Mouse (Mus musculus) cerebellum, postnatal 4 days (tissue): ENCODE measurements at regions not wholly inside any gene's neighbourhood (a gene's known extent, or its start where the extent isn't known, plus 50 kb on each side); places are given as distances from the start of the nearest gene placed in this dataset.
A peak's percentile ranks its signal among the peaks of the same experiment; 100 is the strongest.

Source experiments
- DNase-seq, 2 experiments: peaks; one replicate each; pipeline ENCODE4 v3.0.0; 2022; ENCODE audit warnings: low spot score in 2 of 2, mixed read lengths in 1 of 2

DNA sequence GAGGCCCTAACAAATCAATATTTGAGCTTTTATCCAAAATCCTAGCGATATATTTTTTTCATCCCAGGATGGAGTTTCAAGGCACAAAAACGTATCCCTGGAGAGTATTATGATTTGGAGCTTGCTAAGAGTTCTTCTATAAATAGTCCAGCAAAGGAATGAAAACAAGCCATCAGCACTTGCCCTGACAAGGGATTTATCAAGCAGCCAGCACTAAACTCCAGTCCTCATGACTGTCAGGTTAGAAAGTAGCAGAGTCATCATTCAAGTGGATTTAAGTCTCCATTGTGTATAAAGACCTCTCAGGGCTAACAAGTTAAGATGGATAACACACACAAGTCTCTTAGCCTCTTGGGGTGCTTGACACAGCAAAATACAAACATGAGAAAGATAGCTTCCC, 148.6 kb upstream of the Ust start:
- DNase-seq: no peak

DNA sequence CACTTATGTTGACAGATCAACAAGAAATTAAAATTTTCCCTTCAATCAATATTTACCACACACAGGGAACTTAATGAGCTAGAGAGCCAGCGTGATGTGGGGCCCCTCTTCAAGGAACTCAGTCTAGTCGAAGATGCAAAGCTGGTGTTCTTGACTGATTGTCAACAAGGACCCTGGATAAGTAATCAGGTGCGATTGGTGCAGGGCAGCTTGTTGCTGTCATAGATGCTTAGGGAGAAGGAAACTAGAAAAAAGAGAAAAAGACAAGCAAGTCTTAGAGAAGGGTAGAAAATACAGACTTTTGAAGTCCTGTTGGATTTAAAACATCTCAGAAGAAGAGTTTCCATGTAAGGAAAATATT, 140.3 kb upstream of the Ust start:
- no peak for DNase-seq

DNA sequence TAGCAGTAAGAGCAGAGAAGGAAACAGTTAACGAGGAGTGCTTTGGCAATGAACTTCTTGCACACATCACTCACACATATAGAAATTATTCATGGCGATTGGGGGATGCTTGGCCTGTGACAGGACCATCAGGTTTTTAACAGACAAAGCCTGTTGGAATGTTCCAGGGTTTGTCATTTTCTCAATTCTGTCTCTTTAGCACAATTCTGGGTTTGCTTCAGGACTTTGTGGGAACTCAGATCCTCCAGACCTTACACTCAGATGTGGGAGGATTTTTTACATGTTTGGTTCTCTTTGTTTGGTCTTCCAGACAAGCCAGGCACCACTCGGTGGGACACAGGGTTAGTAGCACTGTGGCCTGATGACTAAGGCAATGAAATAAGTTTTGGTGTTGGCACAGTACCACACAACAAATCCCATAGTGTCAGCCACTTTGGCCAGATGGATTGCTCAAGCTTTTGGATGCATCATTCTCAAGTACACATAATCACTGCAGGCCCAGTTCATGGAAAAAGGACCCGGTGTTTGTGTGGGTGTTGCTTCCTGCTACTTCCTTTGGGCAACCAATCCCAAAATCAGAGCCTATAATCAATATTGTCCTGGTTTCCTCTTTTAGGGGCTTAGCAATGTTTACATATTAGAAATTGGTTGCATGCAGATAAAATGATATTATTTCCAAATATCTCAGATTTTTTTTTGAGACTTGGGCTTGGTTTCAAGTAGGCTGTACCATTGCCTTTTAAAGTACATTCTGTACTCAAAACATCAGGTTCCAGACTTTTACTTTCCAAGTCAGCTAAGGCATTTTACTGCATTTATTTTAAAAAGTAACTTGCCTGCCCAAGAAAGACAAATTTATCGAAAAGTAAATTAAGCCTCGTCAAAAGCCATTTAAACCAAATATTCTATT, 139.7 kb upstream of the Ust start:
- no peak for DNase-seq

DNA sequence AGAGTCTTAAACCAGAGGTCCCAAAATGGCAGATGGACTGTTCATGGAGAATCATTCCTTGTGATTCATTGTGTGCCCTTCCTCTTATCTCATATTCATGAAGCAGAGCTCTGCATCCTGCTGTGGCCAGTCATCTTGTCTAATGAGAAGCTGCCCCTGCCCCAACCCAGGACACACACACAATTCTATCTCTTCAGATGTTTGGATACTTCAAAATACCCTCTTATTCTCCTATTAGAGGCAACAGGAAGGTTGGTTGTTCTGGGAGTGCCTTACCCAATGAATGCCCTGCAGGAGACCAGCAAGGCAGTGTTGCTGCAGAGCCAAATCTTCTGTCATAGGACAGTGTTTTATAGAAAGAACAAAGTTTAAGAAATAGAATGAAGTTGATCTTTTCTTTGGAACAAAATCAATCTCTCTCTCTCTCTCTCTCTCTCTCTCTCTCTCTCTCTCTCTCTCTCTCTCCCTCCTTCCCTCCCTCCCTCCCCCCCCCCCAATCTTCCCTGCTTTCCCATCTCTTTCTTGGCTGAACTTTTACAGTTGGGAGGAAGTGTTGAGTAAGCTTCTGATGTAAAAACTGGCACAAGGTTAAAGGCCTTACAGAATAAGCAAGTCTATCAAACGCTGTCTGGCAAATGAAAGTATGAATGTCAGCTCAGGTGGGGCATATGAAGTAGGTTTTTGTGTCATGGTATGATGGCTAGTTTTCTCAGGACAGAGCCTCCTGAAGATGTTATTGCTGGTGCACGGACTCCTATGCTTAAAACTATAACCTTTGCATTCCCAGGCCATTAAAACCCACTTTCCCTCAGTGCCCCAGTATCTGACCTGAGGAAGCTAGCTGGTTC, 138.8 kb upstream of the Ust start:
- DNase-seq: no peak

DNA sequence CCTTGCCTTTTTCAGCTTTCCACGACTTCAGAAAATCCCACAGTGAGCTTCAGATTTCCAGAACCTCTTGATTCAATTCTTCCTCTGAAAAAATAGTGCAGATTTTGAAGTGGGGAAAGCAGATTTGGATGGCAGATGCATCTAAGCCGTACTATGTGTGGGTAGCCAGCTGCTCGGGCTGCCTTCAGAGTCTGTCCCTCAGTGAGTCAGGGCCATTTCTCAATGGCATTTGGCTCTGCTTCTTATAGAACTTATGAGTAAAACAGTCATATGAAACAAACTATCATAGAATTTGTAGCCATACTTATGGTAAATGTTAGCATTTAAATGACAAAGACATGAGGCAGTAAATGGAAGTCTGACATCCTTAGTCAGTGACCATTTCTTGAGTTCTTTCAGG, 135.0 kb upstream of the Ust start:
- DNase-seq: no peak

DNA sequence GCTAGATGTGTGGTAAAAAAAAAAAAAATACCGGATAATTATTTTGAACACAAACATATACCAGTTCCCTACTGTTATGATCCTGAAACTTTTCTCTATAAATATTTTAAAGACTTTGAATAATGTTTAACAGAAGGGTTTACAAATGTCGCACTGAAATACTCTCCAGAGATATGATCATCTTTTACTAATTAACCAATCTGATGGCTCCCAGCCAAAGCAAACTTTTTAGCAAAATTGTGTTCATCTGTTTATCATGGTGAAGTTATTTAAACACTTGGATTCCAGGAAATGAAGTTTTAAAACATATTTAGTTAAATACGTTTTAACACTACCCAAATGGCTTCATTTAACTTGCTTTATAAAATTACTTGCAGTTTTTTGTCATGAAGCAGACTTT, 123.6 kb upstream of the Ust start:
- no peak for DNase-seq

DNA sequence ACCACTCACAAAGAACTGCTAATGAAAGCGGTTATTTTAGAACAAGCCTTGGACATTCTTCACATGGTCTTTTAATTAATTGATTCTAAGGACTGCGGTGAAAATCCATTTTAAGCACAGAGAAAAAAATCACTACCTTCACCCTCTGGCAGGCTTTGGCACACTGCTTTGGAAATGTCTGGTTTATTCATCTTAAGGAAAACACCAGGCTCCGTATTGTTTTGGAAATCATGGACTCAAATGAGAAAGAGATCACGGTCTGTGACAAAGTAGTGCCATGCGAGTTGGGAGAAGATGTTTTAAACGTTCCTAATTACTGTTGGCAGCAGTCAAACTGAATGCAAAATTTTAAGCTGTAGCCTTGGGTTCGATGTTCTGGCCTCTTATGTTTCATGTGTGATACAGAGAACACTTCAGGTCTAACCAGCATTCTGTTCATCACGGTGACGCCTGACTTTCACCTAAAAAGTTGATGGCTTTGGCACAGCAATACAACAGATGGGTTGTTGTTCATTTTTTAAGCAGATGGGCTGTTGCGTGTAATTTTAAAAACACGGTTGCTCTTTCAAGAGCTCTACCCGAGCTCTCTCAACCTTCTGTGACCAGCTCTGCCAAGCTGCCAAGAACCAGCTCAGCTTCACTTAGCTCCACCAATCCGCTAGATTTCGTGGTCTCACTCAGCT, 105.7 kb upstream of the Ust start:
- DNase-seq: no peak

DNA sequence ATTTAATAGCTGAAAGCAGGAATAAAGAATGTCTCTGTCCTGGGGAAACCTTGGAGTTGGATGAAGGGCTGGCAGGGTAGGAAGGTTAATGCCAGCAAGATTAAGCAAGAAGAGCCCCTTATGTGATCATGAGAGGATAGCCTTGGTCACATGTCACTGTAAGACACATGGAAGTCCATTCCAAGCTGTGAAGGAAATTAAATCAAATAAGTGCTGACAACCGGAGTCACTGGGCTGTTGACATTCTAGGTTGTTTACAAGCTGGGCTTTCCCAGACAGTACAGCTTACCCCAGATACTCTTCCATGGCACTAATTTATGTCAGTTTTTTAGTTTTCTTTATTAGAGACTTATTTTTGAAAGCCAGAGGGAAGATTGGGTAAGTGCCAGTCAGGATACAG, 100.1 kb upstream of the Ust start:
- no peak for DNase-seq

DNA sequence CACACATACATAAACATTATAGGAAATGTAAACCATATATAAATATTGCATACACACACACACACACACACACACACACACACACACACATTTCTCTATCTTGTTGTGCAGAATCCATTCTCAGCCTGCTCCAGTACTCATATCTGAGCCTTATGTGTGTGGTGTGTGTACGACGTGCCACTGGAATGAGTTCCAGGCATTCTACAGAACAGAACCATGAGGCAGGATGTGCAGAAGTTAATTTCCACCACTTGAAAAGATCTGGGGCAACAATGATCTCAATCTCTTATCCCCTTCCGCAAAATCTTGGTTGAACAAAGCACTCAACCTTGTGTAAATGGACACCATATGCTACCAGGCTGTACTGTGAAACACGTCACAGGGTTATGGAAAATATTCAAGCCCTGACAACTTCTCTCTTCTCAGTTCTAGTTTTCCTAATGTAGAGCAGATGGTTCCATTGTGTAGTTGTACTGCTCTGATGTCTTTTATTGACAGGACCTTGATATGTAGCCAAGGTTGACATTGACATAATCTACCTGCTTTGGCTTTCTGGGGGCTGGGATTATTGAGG, 96.9 kb upstream of the Ust start:
- DNase-seq: no peak

DNA sequence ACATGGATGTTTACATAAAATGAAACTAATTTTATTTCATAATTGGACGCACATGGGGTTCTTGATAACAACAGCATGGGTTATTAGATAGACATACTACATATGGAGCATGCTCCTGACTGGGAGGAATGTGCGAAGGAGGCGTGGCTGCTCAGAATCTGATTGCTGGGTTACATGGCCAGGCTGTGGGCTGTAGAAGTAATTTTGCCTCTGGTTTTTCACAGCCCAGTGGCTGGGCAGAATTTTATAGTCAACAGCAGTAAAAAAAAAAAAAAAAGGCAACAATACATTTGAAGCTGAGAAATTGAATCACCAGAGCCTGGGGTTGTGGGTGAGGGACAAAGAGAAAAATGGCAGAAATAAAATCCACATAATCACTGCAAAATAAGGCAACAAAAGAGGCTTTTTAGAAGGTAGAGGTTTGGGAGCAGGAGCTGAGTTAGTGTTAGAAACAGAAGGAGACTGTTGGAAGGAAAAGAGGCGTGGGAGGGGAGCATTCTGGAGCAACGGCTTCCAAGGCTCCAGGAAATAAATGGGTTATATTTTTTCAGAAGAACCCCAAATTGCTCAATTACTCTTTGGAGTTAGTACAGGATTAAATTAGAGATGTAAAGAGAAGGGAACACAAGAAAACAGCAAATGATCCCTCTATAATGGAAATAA, 71.4 kb upstream of the Ust start:
- no peak for DNase-seq

DNA sequence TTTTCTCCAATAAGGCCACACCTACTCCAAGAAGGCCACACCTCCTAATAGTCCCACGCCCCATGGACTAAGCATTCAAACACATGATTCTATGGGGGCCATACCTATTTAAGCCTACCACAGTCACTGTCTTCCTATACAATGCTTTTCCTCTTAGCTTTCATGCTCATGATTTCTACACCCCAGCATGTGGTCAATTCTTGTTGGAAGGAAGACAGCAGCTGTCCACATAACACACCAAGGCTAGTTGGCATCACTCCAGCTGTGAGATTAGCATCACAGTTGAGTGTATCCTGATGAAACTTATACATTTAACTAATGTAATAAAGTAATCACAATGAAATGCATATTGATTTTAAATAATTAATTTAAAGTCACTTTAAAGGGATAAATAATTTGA, 70.5 kb upstream of the Ust start:
- no peak for DNase-seq

DNA sequence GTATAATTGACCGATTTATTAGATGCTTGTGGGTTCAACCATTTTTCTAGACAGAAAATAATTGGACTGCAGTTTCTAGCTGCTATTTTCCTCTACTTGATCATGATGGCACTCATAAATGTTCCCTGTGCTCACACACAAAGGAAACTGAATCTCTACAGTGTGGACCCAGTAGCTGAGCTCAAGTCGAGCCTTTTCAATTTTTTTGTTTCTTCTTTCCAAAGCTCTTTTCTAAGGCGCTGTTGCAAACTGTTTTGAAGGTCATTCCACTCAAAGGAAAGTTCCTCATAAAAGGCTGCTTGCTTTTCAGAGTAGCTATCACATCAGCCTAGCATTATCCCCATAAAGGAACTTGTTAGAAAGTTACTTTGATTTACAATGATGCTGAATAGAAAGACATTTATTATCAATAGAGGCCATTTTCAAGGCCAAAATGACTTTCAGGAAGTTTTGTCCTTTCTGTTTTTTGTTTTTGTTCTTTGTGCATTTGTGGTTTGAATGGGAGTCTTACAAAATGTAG, 65.8 kb upstream of the Ust start:
- DNase-seq: no peak

DNA sequence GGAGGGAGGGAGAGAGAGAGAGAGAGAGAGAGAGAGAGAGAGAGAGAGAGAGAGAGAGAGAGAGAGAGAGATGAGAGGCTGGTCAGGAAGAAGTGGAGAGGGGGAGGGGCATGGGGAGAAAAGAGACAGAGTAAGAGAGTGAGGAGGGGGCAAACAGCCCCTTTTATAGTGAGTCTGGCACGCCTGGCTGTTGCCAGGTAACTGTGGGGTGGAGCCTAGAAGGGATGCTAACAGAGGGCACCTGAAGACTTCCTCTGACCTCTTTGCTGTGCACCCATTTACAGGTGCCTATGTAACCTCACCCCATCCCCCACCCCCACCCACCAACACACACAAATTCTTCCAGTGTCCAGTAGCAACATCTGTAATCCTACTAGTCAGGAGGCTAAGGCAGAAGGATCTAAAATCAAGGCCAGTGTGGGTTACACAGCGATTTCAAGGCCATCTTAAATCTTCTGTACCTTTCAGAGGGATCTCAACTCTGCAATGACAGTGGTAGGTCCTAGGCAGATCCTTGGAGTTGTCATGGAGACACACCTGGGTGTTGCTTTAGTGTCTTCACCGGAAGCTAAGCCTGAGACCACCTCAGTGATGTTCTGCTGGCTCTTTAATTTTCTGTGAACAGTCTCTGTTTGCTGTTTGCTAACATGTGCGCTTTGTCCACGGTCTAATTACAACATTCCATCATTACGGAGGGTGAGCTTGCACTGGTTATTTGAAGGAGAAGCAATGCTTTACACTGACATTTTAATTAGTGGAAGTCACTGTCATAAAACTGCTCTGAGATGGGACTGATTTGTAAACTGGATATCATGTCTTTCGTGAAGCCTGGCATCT, 65.1 kb upstream of the Ust start:
- DNase-seq: no peak

DNA sequence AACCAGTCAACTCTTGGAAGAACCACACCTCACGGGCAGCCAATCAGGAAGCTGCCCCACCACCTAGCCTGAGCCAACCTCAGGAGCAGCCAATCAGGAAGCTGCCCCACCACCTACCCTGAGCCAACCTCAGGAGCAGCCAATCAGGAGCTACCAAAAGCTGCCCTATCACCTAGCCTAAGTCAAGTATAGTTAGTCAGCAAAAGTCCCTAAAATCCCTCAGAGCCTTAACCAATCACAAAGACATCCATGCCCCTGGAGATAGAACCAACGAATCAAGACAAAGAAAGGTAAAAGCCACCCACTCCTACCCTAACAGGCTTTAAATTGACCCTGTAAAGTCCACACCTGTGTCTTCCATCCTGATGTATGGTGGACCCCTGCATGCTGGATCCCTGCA, 61.7 kb upstream of the Ust start:
- DNase-seq: no peak

DNA sequence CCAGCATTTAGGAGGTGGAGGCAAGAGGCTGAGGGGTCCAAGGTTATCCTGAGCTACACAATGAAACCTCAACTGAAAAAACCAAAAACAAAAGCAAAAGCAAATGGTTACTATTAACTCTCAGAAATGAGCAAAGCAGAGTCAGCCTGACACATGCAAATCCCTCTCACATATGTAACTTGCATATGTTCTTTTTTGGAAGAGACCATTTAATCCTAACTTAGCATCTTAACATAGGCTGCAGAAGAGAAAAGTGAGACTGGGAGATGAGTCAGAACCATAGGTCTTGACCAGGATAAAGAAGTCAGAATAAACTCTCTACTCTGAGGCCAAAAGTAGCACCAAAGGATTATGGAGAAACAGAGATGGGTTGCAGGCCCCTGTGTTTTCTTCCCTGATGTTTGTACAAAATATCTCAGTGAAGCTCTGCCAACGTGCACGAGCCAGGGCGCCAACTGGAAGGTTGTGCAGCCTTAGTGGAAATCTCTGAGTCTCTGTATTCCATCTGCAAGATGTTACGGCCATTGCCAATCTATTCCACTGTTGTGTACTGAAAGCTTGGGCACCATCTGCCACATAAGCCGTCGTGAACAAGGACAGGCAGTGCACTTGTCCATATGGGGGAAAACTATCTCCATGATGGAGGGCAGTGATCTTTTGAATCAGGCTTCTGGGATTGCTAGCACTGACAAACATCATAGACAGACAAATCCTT, 59.2 kb upstream of the Ust start:
- DNase-seq: peak in 1 of 2 experiments; percentile 24
